In genomic region chr17:83860968-83861367, GRCm38 (mm10) we compare ENCODE assay signal across 7 mouse cellular contexts. TPM values are rescaled to one million over a fixed set of nuclear protein-coding genes. Genes with fewer than 3 reads are reported as not detected.
DNase-seq lines count a peak whose midpoint lies in the region; ATAC-seq and TF ChIP-seq lines count a peak whose summit lies in the region.
"Not testable (repeated sequence)": the region's sequence is repeated elsewhere in the genome, so short reads cannot be mapped to it uniquely, and the experiment has no call there.

No protein-coding gene starts in this region.

- not testable (repeated sequence) for H3K9me3 ChIP-seq in forebrain, embryonic 11.5 days (ENCODE audit: control insufficient read depth, low read length); heart, embryonic 14.5 days (ENCODE audit: control insufficient read depth, low read length); intestine, embryonic 15.5 days; limb, embryonic 14.5 days (ENCODE audit: control insufficient read depth, low read length); lung, embryonic 16.5 days (ENCODE audit: control insufficient read depth, low read length); neural tube, embryonic 12.5 days

- not testable (repeated sequence) for H3K9ac ChIP-seq in forebrain, embryonic 11.5 days (ENCODE audit: low read length); heart, embryonic 14.5 days (ENCODE audit: low read length); intestine, embryonic 15.5 days; limb, embryonic 14.5 days (ENCODE audit: low read depth, low read length, severe bottlenecking); neural tube, embryonic 12.5 days
- H3K9ac ChIP-seq in lung, embryonic 16.5 days (ENCODE audit: low read length) = peak overlapping the region; percentile 81

- 61% methylated on average over 8 of the region's 8 CpGs for WGBS in forebrain, embryonic 11.5 days
- 66% methylated on average over 8 of the region's 8 CpGs for WGBS in heart, embryonic 14.5 days
- WGBS in intestine, embryonic 15.5 days = 70% methylated on average over 8 of the region's 8 CpGs
- WGBS in limb, embryonic 14.5 days = 65% methylated on average over 8 of the region's 8 CpGs
- whole genome bisulfite sequencing in lung, embryonic 16.5 days = 64% methylated on average over 8 of the region's 8 CpGs
- 64% methylated on average over 8 of the region's 8 CpGs for WGBS in neural tube, embryonic 12.5 days

- not testable (repeated sequence) for TF ChIP-seq CTCF in bone marrow macrophage, adult 2 months (IDR thresholded peaks at IDR 0.05; ENCODE audit: low read depth, low read length)

- H3K4me1 ChIP-seq in bone marrow macrophage, adult 2 months (ENCODE audit: control insufficient read depth, insufficient read depth, low read length); forebrain, embryonic 11.5 days (replicated peaks; ENCODE audit: control insufficient read depth, insufficient read depth, low read length); heart, embryonic 14.5 days (ENCODE audit: control insufficient read depth in 2 of 2, insufficient read depth in 2 of 2, low read length in 2 of 2); intestine, embryonic 15.5 days (replicated peaks); limb, embryonic 14.5 days (ENCODE audit: control insufficient read depth, insufficient read depth, low read length); lung, embryonic 16.5 days (replicated peaks; ENCODE audit: control insufficient read depth, insufficient read depth, low read length); neural tube, embryonic 12.5 days: not testable (repeated sequence)

- not testable (repeated sequence) for ATAC-seq in forebrain, embryonic 11.5 days (replicated peaks; ENCODE audit: low FRiP score); heart, embryonic 14.5 days (ENCODE audit: insufficient number of reproducible peaks, insufficient read depth, low FRiP score, low read depth); intestine, embryonic 15.5 days; limb, embryonic 14.5 days (ENCODE audit: low FRiP score, low read depth); lung, embryonic 16.5 days (ENCODE audit: low read depth); neural tube, embryonic 12.5 days (ENCODE audit: low FRiP score, low read depth)

- H3K27ac ChIP-seq in bone marrow macrophage, adult 2 months (ENCODE audit: insufficient read depth, low read depth, low read length); forebrain, embryonic 11.5 days (ENCODE audit: low read depth, low read length); heart, embryonic 14.5 days (replicated peaks in 1 of 2; ENCODE audit: control insufficient read depth in 1 of 2, insufficient read depth in 1 of 2, low read depth in 2 of 2, low read length in 2 of 2); intestine, embryonic 15.5 days; limb, embryonic 14.5 days (replicated peaks; ENCODE audit: low read depth, low read length); neural tube, embryonic 12.5 days: not testable (repeated sequence)
- H3K27ac ChIP-seq in lung, embryonic 16.5 days (ENCODE audit: low read length) = peak overlapping the region; percentile 79

- not testable (repeated sequence) for TF ChIP-seq POLR2A in bone marrow macrophage, adult 2 months (IDR thresholded peaks at IDR 0.05; ENCODE audit: borderline replicate concordance, low read depth, low read length); limb, embryonic 14.5 days (IDR thresholded peaks at IDR 0.05; ENCODE audit: borderline replicate concordance, extremely low read depth, insufficient read depth, insufficient read length)

- not testable (repeated sequence) for DNase-seq in forebrain, embryonic 11.5 days (ENCODE audit: low spot score); limb, embryonic 14.5 days (ENCODE audit: low spot score)

- H3K27me3 ChIP-seq in forebrain, embryonic 11.5 days (ENCODE audit: control insufficient read depth, insufficient read depth, low read length); heart, embryonic 14.5 days (ENCODE audit: control insufficient read depth, insufficient read depth, low read length); intestine, embryonic 15.5 days (replicated peaks); limb, embryonic 14.5 days (ENCODE audit: control insufficient read depth, insufficient read depth, low read length); lung, embryonic 16.5 days (ENCODE audit: control insufficient read depth, insufficient read depth, low read depth, low read length); neural tube, embryonic 12.5 days (replicated peaks): not testable (repeated sequence)

- H3K4me3 ChIP-seq in bone marrow macrophage, adult 2 months (ENCODE audit: insufficient read depth, low read length) = peak overlapping the region; percentile 70
- peak overlapping the region; percentile 71 for H3K4me3 ChIP-seq in forebrain, embryonic 11.5 days (ENCODE audit: low read depth, low read length)
- H3K4me3 ChIP-seq in heart, embryonic 14.5 days (ENCODE audit: control insufficient read depth in 1 of 2, insufficient read depth in 1 of 2, low read depth in 1 of 2, low read length in 2 of 2) = peak overlapping the region; percentile 63 to 72; a peak in 3 of 4 replicates
- peak overlapping the region; percentile 70 for H3K4me3 ChIP-seq in intestine, embryonic 15.5 days (replicated peaks)
- H3K4me3 ChIP-seq in limb, embryonic 14.5 days (replicated peaks; ENCODE audit: low read length) = peak overlapping the region; percentile 63
- H3K4me3 ChIP-seq in lung, embryonic 16.5 days (ENCODE audit: low read length) = peak overlapping the region; percentile 67
- H3K4me3 ChIP-seq in neural tube, embryonic 12.5 days = not testable (repeated sequence)

- peak overlapping the region; percentile 79; the same call in 1 of the 2 replicates for H3K4me2 ChIP-seq in forebrain, embryonic 11.5 days (ENCODE audit: low read depth, low read length, severe bottlenecking)
- H3K4me2 ChIP-seq in heart, embryonic 14.5 days (ENCODE audit: low read length) = peak overlapping the region; percentile 93
- peak overlapping the region; percentile 74 for H3K4me2 ChIP-seq in intestine, embryonic 15.5 days (replicated peaks)
- H3K4me2 ChIP-seq in limb, embryonic 14.5 days (replicated peaks; ENCODE audit: low read depth, low read length, severe bottlenecking) = peak overlapping the region; percentile 80
- H3K4me2 ChIP-seq in lung, embryonic 16.5 days (ENCODE audit: low read depth, low read length) = peak overlapping the region; percentile 65
- H3K4me2 ChIP-seq in neural tube, embryonic 12.5 days (replicated peaks) = peak overlapping the region; percentile 69; the same call in 1 of the 2 replicates

- not testable (repeated sequence) for H3K36me3 ChIP-seq in forebrain, embryonic 11.5 days (ENCODE audit: control insufficient read depth, insufficient read depth, low read length); heart, embryonic 14.5 days (ENCODE audit: control insufficient read depth, insufficient read depth, low read length); intestine, embryonic 15.5 days; limb, embryonic 14.5 days (ENCODE audit: control insufficient read depth, insufficient read depth, low read length); lung, embryonic 16.5 days (ENCODE audit: control insufficient read depth, insufficient read depth, low read length); neural tube, embryonic 12.5 days

RNA-seq across cellular contexts. Expression of gene Haao, which starts 13.2 kb away (rescaled TPM):
- polyA plus RNA-seq in bone marrow macrophage, adult 2 months (2012; ENCODE audit: insufficient read depth, insufficient read length, missing spikeins) = 0.79 and 1.6 TPM in 2 replicates
- polyA plus RNA-seq in forebrain, embryonic 11.5 days (2014; fragmentation: Nextera tagmentation; extraction: Ambion mirVana) = not detected in 2 replicates
- not detected in 2 replicates for polyA plus RNA-seq in heart, embryonic 14.5 days (2014; fragmentation: Nextera tagmentation; extraction: Ambion mirVana)
- polyA plus RNA-seq in intestine, embryonic 15.5 days (2015; fragmentation: Nextera tagmentation; extraction: Ambion mirVana) = 1.1 and 1.2 TPM in 2 replicates
- 0.92 and 1.2 TPM in 2 replicates for polyA plus RNA-seq in limb, embryonic 14.5 days (2012; rRNA removed)
- 1.3 and 2.0 TPM in 2 replicates for polyA plus RNA-seq in limb, embryonic 14.5 days (2014; fragmentation: Nextera tagmentation; extraction: Ambion mirVana)
- polyA plus RNA-seq in lung, embryonic 16.5 days (2015; fragmentation: Nextera tagmentation; extraction: Ambion mirVana) = 1.8 and 2.3 TPM in 2 replicates
- polyA plus RNA-seq in neural tube, embryonic 12.5 days (2016; fragmentation: Nextera tagmentation; extraction: Ambion mirVana) = not detected in 2 replicates
